Comparison of ENCODE assay signal across 19 mouse cellular contexts in genomic region chr9:79927156-79927870, GRCm38 (mm10).
A peak's percentile ranks its signal among the peaks of the same experiment; 100 is the strongest.
DNase-seq lines count a peak whose midpoint lies in the region; ATAC-seq and TF ChIP-seq lines count a peak whose summit lies in the region.
"Had no signal": no experiment of that assay in that cellular context is flagged by ENCODE, and none has a peak within 500 bp of the region (broad histone marks: within the 10 kb centered on the region; RNA-seq: fewer than 3 reads in every experiment).

No protein-coding gene starts in this region.

- H3K9me3 ChIP-seq in heart, embryonic 10.5 days = no peaks in the 10 kb centered on the region
- no peaks in the 10 kb centered on the region for H3K9me3 ChIP-seq in lung, embryonic 14.5 days (ENCODE audit: low read depth, low read length)
- H3K9me3 ChIP-seq: forebrain, embryonic 10.5 days; limb, embryonic 15.5 days; midbrain, embryonic 12.5 days had no signal

- no peaks in the 10 kb centered on the region for H3K27me3 ChIP-seq in heart, embryonic 10.5 days (ENCODE audit: insufficient read depth, poor library complexity, severe bottlenecking)
- H3K27me3 ChIP-seq in lung, embryonic 14.5 days (ENCODE audit: insufficient read depth, low read length) = no peaks in the 10 kb centered on the region
- H3K27me3 ChIP-seq: limb, embryonic 15.5 days; midbrain, embryonic 12.5 days had no signal

- intact Hi-C loops in heart, postnatal 14 days (cut with DNase I) = no loop called here

- TF ChIP-seq CTCF in lung, embryonic 14.5 days (IDR thresholded peaks at IDR 0.05; ENCODE audit: low read depth) = no peak

- H3K27ac ChIP-seq in heart, embryonic 10.5 days = no peak overlapping the region
- H3K27ac ChIP-seq in lung, embryonic 14.5 days (ENCODE audit: low read depth) = peak overlapping the region; percentile 73
- H3K27ac ChIP-seq: forebrain, embryonic 10.5 days; hindbrain, embryonic 14.5 days; limb, embryonic 15.5 days; midbrain, embryonic 12.5 days had no signal

- peak; percentile 48 for DNase-seq in heart, embryonic 10.5 days (ENCODE audit: low spot score)
- no peak for DNase-seq in heart, postnatal 14 days
- DNase-seq in lung, embryonic 14.5 days = peak; percentile 78
- DNase-seq in lung, postnatal 36 days = no peak
- DNase-seq in brain, adult 2 months (ENCODE audit: low read depth, low spot score) = peak; percentile 77
- peak; percentile 26 for DNase-seq in right cerebral cortex, postnatal 25 days
- DNase-seq in kidney, postnatal 4 days = no peak
- DNase-seq: adrenal gland, postnatal 25 days; cerebellum, postnatal 25 days; gastrocnemius, postnatal 36 days; kidney, postnatal 25 days; layer of hippocampus, postnatal 36 days; spleen, adult 18-20 months had no signal

- no peak overlapping the region for H3K9ac ChIP-seq in lung, embryonic 14.5 days
- H3K9ac ChIP-seq: hindbrain, embryonic 14.5 days; limb, embryonic 15.5 days; midbrain, embryonic 12.5 days had no signal

- H3K4me2 ChIP-seq in lung, embryonic 14.5 days = peak overlapping the region; percentile 7; the same call in 1 of the 2 replicates
- H3K4me2 ChIP-seq: hindbrain, embryonic 14.5 days; limb, embryonic 15.5 days; midbrain, embryonic 12.5 days had no signal

- no peak; the same call in 1 of the 2 replicates for ATAC-seq in lung, embryonic 14.5 days (ENCODE audit: insufficient read depth)
- ATAC-seq: CD4-positive, CD25-positive, alpha-beta regulatory T cell, adult 4 months; intestine, postnatal 0 days had no signal

- peaks cover 14% of the 10 kb centered on the region for H3K4me1 ChIP-seq in heart, embryonic 10.5 days
- peaks cover 2% of the 10 kb centered on the region; the same call in 1 of the 2 replicates for H3K4me1 ChIP-seq in lung, embryonic 14.5 days (ENCODE audit: insufficient read depth)
- H3K4me1 ChIP-seq: midbrain, embryonic 12.5 days had no signal

- 88% methylated on average over 21 of the region's 21 CpGs for WGBS in heart, embryonic 10.5 days
- WGBS in lung, embryonic 14.5 days = 62% methylated on average over 21 of the region's 21 CpGs

- no peak overlapping the region for H3K4me3 ChIP-seq in heart, embryonic 10.5 days
- no peak overlapping the region for H3K4me3 ChIP-seq in lung, embryonic 14.5 days (ENCODE audit: low read depth, low read length)
- H3K4me3 ChIP-seq: forebrain, embryonic 10.5 days; limb, embryonic 15.5 days; midbrain, embryonic 12.5 days had no signal

- H3K36me3 ChIP-seq in heart, embryonic 10.5 days = no peaks in the 10 kb centered on the region
- H3K36me3 ChIP-seq in lung, embryonic 14.5 days (ENCODE audit: insufficient read depth) = no peaks in the 10 kb centered on the region
- H3K36me3 ChIP-seq: forebrain, embryonic 10.5 days; limb, embryonic 15.5 days; midbrain, embryonic 12.5 days had no signal

Comparison
In these comparisons a context has a peak if more than half of its experiments do, and no peak if none do; other contexts are left out.
1. DNase-seq: peak in heart, embryonic 10.5 days (single experiment), lung, embryonic 14.5 days (single experiment), brain, adult 2 months (single experiment) and right cerebral cortex, postnatal 25 days (single experiment); none in heart, postnatal 14 days (0 of 2), lung, postnatal 36 days (single experiment) and kidney, postnatal 4 days (0 of 2).